Mouse (Mus musculus) thymus, adult 2 months (tissue): ENCODE measurements around the gene Sez6l.

Experiments
- CTCF ChIP-seq: fragments of 200-500 bp; IDR thresholded peaks from 2 replicates; pipeline ENCODE4 v1.5.1; 2012; ENCODE audit warnings: mild to moderate bottlenecking, control low read depth, low read length, moderate library complexity, borderline replicate concordance; ENCODE audit not compliant: control insufficient read depth, poor library complexity, insufficient read depth; ENCODE audit errors: extremely low read depth
- POLR2A ChIP-seq: fragments of 200-500 bp; IDR thresholded peaks from 2 replicates; pipeline ENCODE4 v1.6.1; 2012; ENCODE audit warnings: mild to moderate bottlenecking, low read length, control low read depth, moderate library complexity; ENCODE audit not compliant: control insufficient read depth, poor library complexity, insufficient read depth; ENCODE audit errors: extremely low read depth

- TF ChIP-seq POLR2A (no peak), CTCF (no peak)
Observed at GRCm38 (mm10) chr5:112577750-112578149, 765 bp upstream of the Sez6l start.
